Mouse (Mus musculus): Measurements from ENCODE around the gene Adamtsl1.

Gene Adamtsl1

GRCm38 (mm10) chr4:85669735-85670134 is 155.8 kb downstream of the Adamtsl1 start:
- no peak for DNase-seq (ENCODE audit: low read depth, low spot score)

- DNase-seq (ENCODE audit: low read depth, low spot score): no peak
Observed at GRCm38 (mm10) chr4:85672290-85672689, 158.3 kb downstream of the Adamtsl1 start.

GRCm38 (mm10) chr4:85677621-85678020 is 163.6 kb downstream of the Adamtsl1 start:
- no peak for DNase-seq (ENCODE audit: low read depth, low spot score)

- DNase-seq (ENCODE audit: low read depth, low spot score): no peak
Observed at GRCm38 (mm10) chr4:85686160-85686559, 172.2 kb downstream of the Adamtsl1 start.

GRCm38 (mm10) chr4:85695237-85695636 is 181.3 kb downstream of the Adamtsl1 start:
- no peak for DNase-seq (ENCODE audit: low read depth, low spot score)

GRCm38 (mm10) chr4:85707352-85708057 is 193.5 kb downstream of the Adamtsl1 start:
- DNase-seq (ENCODE audit: low read depth, low spot score): no peak

GRCm38 (mm10) chr4:85709636-85710035 is 195.7 kb downstream of the Adamtsl1 start:
- DNase-seq (ENCODE audit: low read depth, low spot score): no peak

GRCm38 (mm10) chr4:85724999-85725398 is 211.0 kb downstream of the Adamtsl1 start:
- DNase-seq (ENCODE audit: low read depth, low spot score): no peak

GRCm38 (mm10) chr4:85727731-85728130 is 213.8 kb downstream of the Adamtsl1 start:
- DNase-seq (ENCODE audit: low read depth, low spot score): no peak

GRCm38 (mm10) chr4:85728416-85728815 is 214.4 kb downstream of the Adamtsl1 start:
- no peak for DNase-seq (ENCODE audit: low read depth, low spot score)

GRCm38 (mm10) chr4:85740478-85740877 is 226.5 kb downstream of the Adamtsl1 start:
- DNase-seq (ENCODE audit: low read depth, low spot score): no peak

- DNase-seq (ENCODE audit: low read depth, low spot score): no peak
Observed at GRCm38 (mm10) chr4:85741825-85742391, 227.9 kb downstream of the Adamtsl1 start.

- DNase-seq (ENCODE audit: low read depth, low spot score): no peak
Observed at GRCm38 (mm10) chr4:85743427-85743826, 229.5 kb downstream of the Adamtsl1 start.

- no peak for DNase-seq (ENCODE audit: low read depth, low spot score)
Observed at GRCm38 (mm10) chr4:85762684-85763083, 248.7 kb downstream of the Adamtsl1 start.

GRCm38 (mm10) chr4:85763161-85764014 is 249.4 kb downstream of the Adamtsl1 start:
- no peak for DNase-seq (ENCODE audit: low read depth, low spot score)

GRCm38 (mm10) chr4:85764015-85764450 is 250.1 kb downstream of the Adamtsl1 start:
- no peak for DNase-seq (ENCODE audit: low read depth, low spot score)

- DNase-seq (ENCODE audit: low read depth, low spot score): no peak
Observed at GRCm38 (mm10) chr4:85764476-85764875, 250.5 kb downstream of the Adamtsl1 start.

GRCm38 (mm10) chr4:85767666-85768065 is 253.7 kb downstream of the Adamtsl1 start:
- no peak for DNase-seq (ENCODE audit: low read depth, low spot score)

GRCm38 (mm10) chr4:85768107-85768506 is 254.1 kb downstream of the Adamtsl1 start:
- DNase-seq (ENCODE audit: low read depth, low spot score): no peak

- no peak for DNase-seq (ENCODE audit: low read depth, low spot score)
Observed at GRCm38 (mm10) chr4:85782511-85782910, 268.5 kb downstream of the Adamtsl1 start.

GRCm38 (mm10) chr4:85783768-85784379 is 269.9 kb downstream of the Adamtsl1 start:
- DNase-seq (ENCODE audit: low read depth, low spot score): no peak

GRCm38 (mm10) chr4:85784428-85784827 is 270.5 kb downstream of the Adamtsl1 start:
- no peak for DNase-seq (ENCODE audit: low read depth, low spot score)

Data from WW6 (cell line).